Mouse (Mus musculus) heart, postnatal 0 days (tissue): ENCODE measurements around the gene Acaca.

Experiments used
- CTCF ChIP-seq: IDR thresholded peaks from 2 replicates; pipeline ENCODE4 v1.5.1; 2016; ENCODE audit warnings: antibody characterized with exemption, control low read depth, low read depth
- EP300 ChIP-seq: IDR thresholded peaks from 2 replicates; pipeline ENCODE4 v1.6.1; 2016; ENCODE audit warnings: antibody characterized with exemption, low read depth

DNA sequence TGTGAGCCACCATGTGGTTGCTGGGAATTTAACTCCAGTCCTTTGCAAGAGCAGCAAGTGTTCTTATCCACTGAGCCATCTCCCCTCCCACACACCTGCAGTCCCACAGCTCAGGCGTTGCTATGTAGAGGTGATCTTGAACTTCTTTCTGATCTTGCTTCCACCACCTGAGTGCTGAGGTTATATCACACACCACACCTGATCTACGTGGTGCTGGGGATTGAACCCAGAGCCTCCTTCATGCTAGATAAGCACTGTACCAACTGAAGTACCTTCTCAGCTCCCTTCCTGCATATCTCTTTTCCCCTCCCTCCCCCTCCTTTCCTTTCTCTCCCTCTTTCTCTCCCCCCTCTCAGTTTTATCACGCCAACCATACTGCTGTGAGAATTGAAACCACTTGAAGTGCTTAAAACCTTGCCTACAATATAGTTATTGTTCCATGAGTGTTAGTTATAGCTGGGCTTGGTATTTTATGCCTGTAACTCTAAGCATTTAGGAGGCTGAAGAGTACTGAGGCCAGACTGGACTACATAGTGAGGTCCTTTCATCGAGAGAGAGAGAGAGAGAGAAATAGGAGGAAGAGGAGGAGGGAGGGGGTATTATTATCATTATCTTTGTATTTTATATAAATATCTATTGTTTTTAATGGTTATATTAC lies 128.7 kb downstream of the Acaca start:
- TF ChIP-seq CTCF (no peak), EP300 (no peak)
